Comparison of ENCODE assay signal across 8 mouse cellular contexts in the genomic region with DNA sequence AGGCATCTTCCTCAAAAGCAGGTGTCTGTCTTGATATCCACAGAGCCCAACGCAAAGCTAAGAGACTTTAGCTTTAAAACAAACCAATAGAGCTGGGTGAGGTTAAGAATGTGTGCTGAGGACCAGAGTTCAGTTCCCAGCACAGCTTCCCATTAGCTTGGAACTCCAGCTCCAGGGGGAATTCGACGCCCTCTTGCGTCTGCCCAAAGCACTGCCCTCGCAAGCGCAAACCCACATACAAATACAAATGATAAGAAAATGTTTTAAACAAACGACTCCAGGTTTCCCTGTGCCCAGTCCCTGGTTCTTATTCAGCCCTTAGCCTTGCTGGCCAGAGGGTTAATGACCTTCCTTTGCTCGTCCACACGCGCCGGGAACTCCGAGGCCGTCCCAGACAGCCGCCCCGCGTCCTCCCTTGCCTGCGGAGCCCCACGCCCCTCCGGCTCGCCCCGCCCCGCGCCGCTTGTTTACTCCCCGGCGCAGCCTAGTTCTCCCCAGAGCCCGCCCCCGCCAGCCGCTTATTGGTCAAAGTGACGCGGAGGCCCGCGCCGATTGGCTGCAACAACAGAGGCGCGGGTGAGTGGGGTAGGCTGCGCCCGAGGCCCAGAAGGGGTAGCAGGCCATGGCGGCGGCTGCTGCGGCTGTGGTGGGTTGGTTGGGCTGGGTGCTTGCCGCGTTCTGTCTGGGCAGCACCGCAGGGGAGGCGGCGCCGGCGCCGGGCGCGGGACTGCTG. TPM values are rescaled to one million over a fixed set of nuclear protein-coding genes. Genes with fewer than 3 reads are reported as not detected.
DNase-seq lines count a peak whose midpoint lies in the region; ATAC-seq and TF ChIP-seq lines count a peak whose summit lies in the region.

Gene Cnnm3, plus strand, starts transcription at position 579 of the 733 bp plus-strand sequence.

- H3K36me3 ChIP-seq in MEL (ENCODE audit: control insufficient read depth in 1 of 2, insufficient read depth in 2 of 2, low read length in 2 of 2) = peaks cover 0 to 3% of the 10 kb centered on the region in 2 experiments; a peak in 2 of 4 replicates
- H3K36me3 ChIP-seq in lung, embryonic 16.5 days (ENCODE audit: control insufficient read depth, insufficient read depth, low read length) = no peaks in the 10 kb centered on the region

- peak; percentile 91 to 99 for ATAC-seq in hematopoietic stem cell, adult 5-6 weeks (replicated peaks in 1 of 2; ENCODE audit: insufficient read depth in 1 of 2, low FRiP score in 2 of 2, low TSS enrichment in 1 of 2, low read depth in 1 of 2, poor library complexity in 2 of 2, severe bottlenecking in 2 of 2)
- peak; percentile 99 for ATAC-seq in lung, embryonic 16.5 days (ENCODE audit: low read depth)

- no peak for TF ChIP-seq EP300 in MEL (IDR thresholded peaks at IDR 0.05; ENCODE audit: low read depth in 1 of 2, low read length in 2 of 2)

- peak within 1 kb of the TSS; percentile 53 for H3K27ac ChIP-seq in MEL (ENCODE audit: control insufficient read depth, low read depth, low read length)
- peak within 1 kb of the TSS; percentile 99 for H3K27ac ChIP-seq in cerebellum, adult 2 months (ENCODE audit: insufficient read depth, low read length)
- H3K27ac ChIP-seq in lung, embryonic 16.5 days (ENCODE audit: low read length) = peak within 1 kb of the TSS; percentile 97

- DNase-seq in MEL (ENCODE audit: low read depth, low spot score) = peak; percentile 98
- DNase-seq in cerebellum, adult 2 months = peak; percentile 99 to 100
- DNase-seq in forelimb bud, embryonic 11.5 days (ENCODE audit: low read depth, low spot score) = peak; percentile 96
- DNase-seq in layer of hippocampus, adult 9-10 months (ENCODE audit: low spot score) = peak; percentile 96
- peak; percentile 100 for DNase-seq in ovary, postnatal 10 days (ENCODE audit: low spot score)
- peak; percentile 100 for DNase-seq in thymus, postnatal 10 days (ENCODE audit: low spot score in 2 of 2)

- no peaks in the 10 kb centered on the region for H3K27me3 ChIP-seq in MEL (ENCODE audit: control insufficient read depth in 1 of 2, insufficient read depth in 2 of 2, low read length in 2 of 2)
- H3K27me3 ChIP-seq in cerebellum, adult 2 months (ENCODE audit: control insufficient read depth, insufficient read depth, low read length) = no peaks in the 10 kb centered on the region
- no peaks in the 10 kb centered on the region for H3K27me3 ChIP-seq in lung, embryonic 16.5 days (ENCODE audit: control insufficient read depth, insufficient read depth, low read depth, low read length)

- no peaks in the 10 kb centered on the region for H3K9me3 ChIP-seq in MEL (replicated peaks; ENCODE audit: insufficient read depth, low read length)
- no peaks in the 10 kb centered on the region for H3K9me3 ChIP-seq in lung, embryonic 16.5 days (ENCODE audit: control insufficient read depth, low read length)

- peaks cover 2 to 9% of the 10 kb centered on the region in 2 experiments for H3K4me1 ChIP-seq in MEL (ENCODE audit: control insufficient read depth in 1 of 2, insufficient read depth in 2 of 2, low read length in 2 of 2)
- peaks cover 31% of the 10 kb centered on the region for H3K4me1 ChIP-seq in cerebellum, adult 2 months (ENCODE audit: control insufficient read depth, insufficient read depth, low read length)
- peaks cover 21% of the 10 kb centered on the region for H3K4me1 ChIP-seq in lung, embryonic 16.5 days (replicated peaks; ENCODE audit: control insufficient read depth, insufficient read depth, low read length)

- peak within 1 kb of the TSS; percentile 83 for H3K4me2 ChIP-seq in lung, embryonic 16.5 days (ENCODE audit: low read depth, low read length)

- H3K9ac ChIP-seq in MEL (ENCODE audit: control insufficient read depth, low read depth, low read length, poor library complexity, severe bottlenecking) = peak within 1 kb of the TSS; percentile 79
- H3K9ac ChIP-seq in lung, embryonic 16.5 days (ENCODE audit: low read length) = peak within 1 kb of the TSS; percentile 86

- peak; percentile 69 to 76 (median 71) for TF ChIP-seq CTCF in MEL (IDR thresholded peaks at IDR 0.05 in 2 of 3, conservative IDR thresholded peaks at IDR 0.05 in 1 of 3; ENCODE audit: control insufficient read depth in 1 of 3, insufficient read depth in 1 of 3, low read depth in 2 of 3, low read length in 3 of 3, poor library complexity in 1 of 3, severe bottlenecking in 1 of 3)
- peak; percentile 58 for TF ChIP-seq CTCF in cerebellum, adult 2 months (IDR thresholded peaks at IDR 0.05; ENCODE audit: borderline replicate concordance, insufficient read depth, low read depth, low read length)

- peaks cover 8% of the 10 kb centered on the region for H3K79me2 ChIP-seq in MEL (ENCODE audit: control insufficient read depth, insufficient read depth, low read length, poor library complexity)

- peak within 1 kb of the TSS; percentile 82 to 89 for H3K4me3 ChIP-seq in MEL (ENCODE audit: control insufficient read depth in 1 of 2, insufficient read depth in 1 of 2, low read depth in 2 of 2, low read length in 2 of 2)
- H3K4me3 ChIP-seq in cerebellum, adult 2 months (replicated peaks; ENCODE audit: insufficient read depth, low read depth, low read length) = peak within 1 kb of the TSS; percentile 67
- peak within 1 kb of the TSS; percentile 90 for H3K4me3 ChIP-seq in lung, embryonic 16.5 days (ENCODE audit: low read length)

- peak; percentile 70 to 87; a peak in 3 of 4 replicates for TF ChIP-seq POLR2A in MEL (IDR thresholded peaks at IDR 0.05; ENCODE audit: control insufficient read depth in 1 of 2, insufficient read depth in 1 of 2, low read depth in 1 of 2, low read length in 2 of 2, poor library complexity in 1 of 2)
- peak; percentile 86 for TF ChIP-seq POLR2A in cerebellum, adult 2 months (IDR thresholded peaks at IDR 0.05; ENCODE audit: borderline replicate concordance, insufficient read depth, low read length)

- 2% methylated on average over 48 of the region's 51 CpGs for WGBS in cerebellum, adult 2 months
- WGBS in lung, embryonic 16.5 days = 1% methylated on average over 50 of the region's 51 CpGs

- TF ChIP-seq RAD21 in MEL (IDR thresholded peaks at IDR 0.05; ENCODE audit: low read depth, low read length) = peak; percentile 50

TF ChIP-seq in MEL, 35 proteins besides CTCF, POLR2A, EP300 and RAD21 (continues in another document):
- TF ChIP-seq SIN3A (IDR thresholded peaks at IDR 0.05; ENCODE audit: low read length) (peak; percentile 90), CHD2 (IDR thresholded peaks at IDR 0.05; ENCODE audit: low read length) (peak; percentile 73), SMC3 (IDR thresholded peaks at IDR 0.05; ENCODE audit: low read depth, low read length) (peak; percentile 59), E2F4 (IDR thresholded peaks at IDR 0.05; ENCODE audit: borderline replicate concordance, low read depth, low read length) (no peak), MAZ (IDR thresholded peaks at IDR 0.05; ENCODE audit: low read depth, low read length) (peak; percentile 74; the same call in 1 of the 2 replicates), MYB (IDR thresholded peaks at IDR 0.05; ENCODE audit: low read depth, low read length) (no peak), GATA1 (IDR thresholded peaks at IDR 0.05; ENCODE audit: low read depth, low read length) (no peak), NELFE (IDR thresholded peaks at IDR 0.05; ENCODE audit: low read depth, low read length) (peak; percentile 57; the same call in 1 of the 2 replicates), TBP (IDR thresholded peaks at IDR 0.05; ENCODE audit: low read depth, low read length) (0 out of 2 replicates have a peak, but pooled peaks have one; percentile 17), UBTF (IDR thresholded peaks at IDR 0.05; ENCODE audit: borderline replicate concordance, insufficient read depth, low read depth, low read length) (no peak), ZNF384 (IDR thresholded peaks at IDR 0.05; ENCODE audit: low read depth, low read length) (no peak), JUND (IDR thresholded peaks at IDR 0.05; ENCODE audit: low read depth, low read length) (no peak), HCFC1 (IDR thresholded peaks at IDR 0.05; ENCODE audit: low read depth, low read length) (peak; percentile 86), MXI1 (IDR thresholded peaks at IDR 0.05; ENCODE audit: low read depth, low read length) (peak; percentile 54; the same call in 1 of the 2 replicates), MEF2A (IDR thresholded peaks at IDR 0.05; ENCODE audit: extremely low read depth, insufficient replicate concordance, low read depth, low read length, poor library complexity, severe bottlenecking) (no peak), ELF1 (IDR thresholded peaks at IDR 0.05; ENCODE audit: low read depth, low read length) (peak; percentile 51; the same call in 1 of the 2 replicates), ETS1 (IDR thresholded peaks at IDR 0.05; ENCODE audit: low read depth, low read length) (no peak), MAFK (IDR thresholded peaks at IDR 0.05; ENCODE audit: borderline replicate concordance, low read depth, low read length) (no peak), KAT2A (conservative IDR thresholded peaks at IDR 0.05; ENCODE audit: low read depth, low read length) (peak; percentile 64; the same call in 1 of the 2 replicates), NRF1 (IDR thresholded peaks at IDR 0.05; ENCODE audit: insufficient read depth, low read depth, low read length, poor library complexity, severe bottlenecking) (peak; percentile 47; the same call in 1 of the 2 replicates), USF2 (IDR thresholded peaks at IDR 0.05; ENCODE audit: borderline replicate concordance in 1 of 2, insufficient read depth in 1 of 2, low read depth in 1 of 2, low read length in 2 of 2) (no peak), BHLHE40 (IDR thresholded peaks at IDR 0.05; ENCODE audit: borderline replicate concordance, low read depth, low read length) (no peak), MAX (IDR thresholded peaks at IDR 0.05; ENCODE audit: low read length) (no peak), TCF12 (IDR thresholded peaks at IDR 0.05; ENCODE audit: low read depth, low read length) (peak; percentile 52), POLR2AphosphoS5 (IDR thresholded peaks at IDR 0.05; ENCODE audit: borderline replicate concordance, low read depth, low read length) (no peak), MYC (IDR thresholded peaks at IDR 0.05; ENCODE audit: low read depth, low read length) (0 out of 2 replicates have a peak, but pooled peaks have one; percentile 17), ZMIZ1 (IDR thresholded peaks at IDR 0.05; ENCODE audit: low read depth, low read length) (no peak), ZC3H11A (IDR thresholded peaks at IDR 0.05; ENCODE audit: low read depth, low read length) (no peak; the same call in 1 of the 2 replicates)

RNA-seq across cellular contexts. Expression of gene Cnnm3, which starts in this region (rescaled TPM):
- total RNA-seq in MEL (2012; rRNA removed) = 3.8 and 4.2 TPM in 2 replicates
- polyA plus RNA-seq in MEL (2012; ENCODE audit: insufficient read depth in 1 of 2, insufficient read length in 2 of 2, low read depth in 1 of 2, low replicate concordance in 2 of 2, missing spikeins in 1 of 2) = 1 to 10 TPM in 1 of 2 experiments, not detected in 1; 9.9 TPM
- polyA plus RNA-seq in cerebellum, adult 2 months (2012; rRNA removed) = 46.2 and 48.7 TPM in 2 replicates
- total RNA-seq in hematopoietic stem cell, adult 5-6 weeks (2017) = 9.4 and 14.3 TPM in 2 replicates
- 3.5 and 4.4 TPM in 2 replicates for polyA plus RNA-seq in lung, embryonic 16.5 days (2015; fragmentation: Nextera tagmentation; extraction: Ambion mirVana)

Comparison
In these comparisons a context has a peak if more than half of its experiments do, and no peak if none do; other contexts are left out.
1. Peak in every context shown above with its lines: DNase-seq, ATAC-seq, H3K4me3 ChIP-seq and H3K27ac ChIP-seq.